Comparison of ENCODE assay signal across 9 mouse cellular contexts in genomic region chr3:96327647-96328046, GRCm38 (mm10). TPM values are rescaled to one million over a fixed set of nuclear protein-coding genes. Genes with fewer than 3 reads are reported as not detected.
DNase-seq lines count a peak whose midpoint lies in the region; ATAC-seq and TF ChIP-seq lines count a peak whose summit lies in the region.
"Had no signal": no experiment of that assay in that cellular context is flagged by ENCODE, and none has a peak within 500 bp of the region (broad histone marks: within the 10 kb centered on the region; RNA-seq: fewer than 3 reads in every experiment).

No protein-coding gene starts in this region.

- peaks cover 83% of the 10 kb centered on the region for H3K27me3 ChIP-seq in heart, embryonic 13.5 days (replicated peaks)
- H3K27me3 ChIP-seq in hindbrain, embryonic 16.5 days (replicated peaks; ENCODE audit: control insufficient read depth, insufficient read depth, low read length) = peaks cover 66% of the 10 kb centered on the region
- peaks cover 74% of the 10 kb centered on the region for H3K27me3 ChIP-seq in midbrain, postnatal 0 days (ENCODE audit: insufficient read depth, low read length)

- no peak for TF ChIP-seq CTCF in midbrain, postnatal 0 days (IDR thresholded peaks at IDR 0.05)

- no peak overlapping the region for H3K27ac ChIP-seq in heart, embryonic 13.5 days (replicated peaks)
- no peak overlapping the region for H3K27ac ChIP-seq in hindbrain, embryonic 16.5 days (ENCODE audit: low read depth, low read length)
- H3K27ac ChIP-seq in midbrain, postnatal 0 days (ENCODE audit: low read depth, low read length) = no peak overlapping the region

- no peaks in the 10 kb centered on the region for H3K9me3 ChIP-seq in heart, embryonic 13.5 days
- no peaks in the 10 kb centered on the region for H3K9me3 ChIP-seq in hindbrain, embryonic 16.5 days (ENCODE audit: control insufficient read depth, low read length)
- H3K9me3 ChIP-seq in midbrain, postnatal 0 days (ENCODE audit: low read length) = no peaks in the 10 kb centered on the region

- peak overlapping the region; percentile 80 for H3K9ac ChIP-seq in heart, embryonic 13.5 days
- no peak overlapping the region for H3K9ac ChIP-seq in hindbrain, embryonic 16.5 days (ENCODE audit: low read depth, low read length)
- H3K9ac ChIP-seq in midbrain, postnatal 0 days (replicated peaks; ENCODE audit: low read length, poor library complexity, severe bottlenecking) = no peak overlapping the region

- peaks cover 15% of the 10 kb centered on the region for H3K4me1 ChIP-seq in heart, embryonic 13.5 days
- no peaks in the 10 kb centered on the region; the same call in 1 of the 2 replicates for H3K4me1 ChIP-seq in hindbrain, embryonic 16.5 days (ENCODE audit: control insufficient read depth, insufficient read depth, low read depth, low read length)
- H3K4me1 ChIP-seq in midbrain, postnatal 0 days (ENCODE audit: insufficient read depth, low read length) = no peaks in the 10 kb centered on the region

- WGBS in heart, embryonic 13.5 days = 0% methylated on average over 17 of the region's 18 CpGs
- WGBS in hindbrain, embryonic 16.5 days = 0% methylated on average over 11 of the region's 18 CpGs
- WGBS in midbrain, postnatal 0 days = 1% methylated on average over 13 of the region's 18 CpGs

- H3K36me3 ChIP-seq in heart, embryonic 13.5 days = no peaks in the 10 kb centered on the region
- no peaks in the 10 kb centered on the region for H3K36me3 ChIP-seq in hindbrain, embryonic 16.5 days (ENCODE audit: control insufficient read depth, insufficient read depth, low read length)
- H3K36me3 ChIP-seq in midbrain, postnatal 0 days (ENCODE audit: insufficient read depth, low read length) = no peaks in the 10 kb centered on the region

- intact Hi-C loops in left cerebral cortex, postnatal 25 days (cut with DNase I) = loop anchor here (5.0 to 10.0 kb wide), 2 partner anchors 115 to 147 kb away; no protein-coding TSS in a partner anchor

- DNase-seq in heart, adult 8-10 months (ENCODE audit: low spot score) = no peak
- DNase-seq in R1 (ENCODE audit: low read depth, low spot score) = peak; percentile 75
- DNase-seq in midbrain, postnatal 0 days (ENCODE audit: low spot score) = no peak
- no peak for DNase-seq in left cerebral cortex, postnatal 25 days (ENCODE audit: low spot score in 2 of 2)
- no peak for DNase-seq in thymus, adult 18-20 months

- H3K4me3 ChIP-seq in heart, embryonic 13.5 days = peak overlapping the region; percentile 52
- peak overlapping the region; percentile 29 for H3K4me3 ChIP-seq in hindbrain, embryonic 16.5 days (ENCODE audit: low read length)
- H3K4me3 ChIP-seq in midbrain, postnatal 0 days (ENCODE audit: low read depth, low read length) = peak overlapping the region; percentile 22; the same call in 1 of the 2 replicates

- peak overlapping the region; percentile 73 for H3K4me2 ChIP-seq in heart, embryonic 13.5 days
- peak overlapping the region; percentile 54 for H3K4me2 ChIP-seq in hindbrain, embryonic 16.5 days (ENCODE audit: low read length)
- peak overlapping the region; percentile 29; the same call in 1 of the 2 replicates for H3K4me2 ChIP-seq in midbrain, postnatal 0 days (ENCODE audit: low read depth, low read length, poor library complexity, severe bottlenecking)

- 0 out of 2 replicates have a peak, but pooled peaks have one; percentile 10 for ATAC-seq in heart, embryonic 13.5 days (ENCODE audit: extremely low read depth, insufficient number of reproducible peaks, low FRiP score, low TSS enrichment)
- ATAC-seq in hindbrain, embryonic 16.5 days = peak; percentile 40; the same call in 1 of the 2 replicates
- no peak for ATAC-seq in midbrain, postnatal 0 days (ENCODE audit: low FRiP score)
- ATAC-seq in CD4-positive, CD25-positive, alpha-beta regulatory T cell, adult 4 months = no peak

RNA-seq across cellular contexts. Expression of gene Fcgr1, which starts 33.9 kb away (rescaled TPM):
- polyA plus RNA-seq in heart, embryonic 13.5 days (2015; fragmentation: Nextera tagmentation; extraction: Ambion mirVana) = 1.3 and 1.5 TPM in 2 replicates
- total RNA-seq in heart, adult 8-10 months (2022) = 1 to 10 TPM in 1 of 4 experiments, under 1 TPM in 3; 0.38 to 1.1 (median 0.66) TPM
- polyA plus RNA-seq in hindbrain, embryonic 16.5 days (2015; fragmentation: Nextera tagmentation; extraction: Ambion mirVana) = 1.7 and 2.3 TPM in 2 replicates
- 0.60 and 1.3 TPM in 2 replicates for total RNA-seq in midbrain, postnatal 0 days (2014; rRNA removed)
- 1.5 TPM in 2 replicates for polyA plus RNA-seq in midbrain, postnatal 0 days (2015; fragmentation: Nextera tagmentation; extraction: Ambion mirVana)
- total RNA-seq in left cerebral cortex, postnatal 25 days (2021) = 1 to 10 TPM; 2.3 to 2.8 TPM
- under 1 TPM in 1 of 2 experiments, not detected in 1; 0.46 TPM for polyA plus RNA-seq in CD4-positive, CD25-positive, alpha-beta regulatory T cell, adult 4 months (2017; shearing (Covaris generic))

RNA-seq across cellular contexts. Expression of gene Hist2h2bb, which starts 58.1 kb away (rescaled TPM):
- 3.3 and 5.9 TPM in 2 replicates for polyA plus RNA-seq in heart, embryonic 13.5 days (2015; fragmentation: Nextera tagmentation; extraction: Ambion mirVana)
- 10 to 100 TPM; 28.0 to 42.3 (median 33.7) TPM for total RNA-seq in heart, adult 8-10 months (2022)
- polyA plus RNA-seq in hindbrain, embryonic 16.5 days (2015; fragmentation: Nextera tagmentation; extraction: Ambion mirVana) = 1.5 and 2.1 TPM in 2 replicates
- 162 and 343 TPM in 2 replicates for total RNA-seq in midbrain, postnatal 0 days (2014; rRNA removed)
- 1.0 and 1.7 TPM in 2 replicates for polyA plus RNA-seq in midbrain, postnatal 0 days (2015; fragmentation: Nextera tagmentation; extraction: Ambion mirVana)
- total RNA-seq in left cerebral cortex, postnatal 25 days (2021) = 100 to 1,000 TPM; 102 to 120 TPM
- 1 to 10 TPM; 6.3 to 8.4 TPM for polyA plus RNA-seq in CD4-positive, CD25-positive, alpha-beta regulatory T cell, adult 4 months (2017; shearing (Covaris generic))
- polyA plus RNA-seq: urinary bladder, adult 2 months had no signal

RNA-seq across cellular contexts. Expression of gene Hist2h3b, which starts 59.2 kb away (rescaled TPM):
- 28.3 and 29.4 TPM in 2 replicates for polyA plus RNA-seq in heart, embryonic 13.5 days (2015; fragmentation: Nextera tagmentation; extraction: Ambion mirVana)
- total RNA-seq in heart, adult 8-10 months (2022) = 10 to 100 TPM; 12.2 to 24.7 (median 15.9) TPM
- polyA plus RNA-seq in hindbrain, embryonic 16.5 days (2015; fragmentation: Nextera tagmentation; extraction: Ambion mirVana) = 8.1 and 8.4 TPM in 2 replicates
- total RNA-seq in midbrain, postnatal 0 days (2014; rRNA removed) = 684 and 1,135 TPM in 2 replicates
- polyA plus RNA-seq in midbrain, postnatal 0 days (2015; fragmentation: Nextera tagmentation; extraction: Ambion mirVana) = 6.2 and 8.3 TPM in 2 replicates
- total RNA-seq in left cerebral cortex, postnatal 25 days (2021) = 10 to 100 TPM; 41.5 to 49.1 TPM
- 1 to 10 TPM; 7.4 to 9.9 TPM for polyA plus RNA-seq in CD4-positive, CD25-positive, alpha-beta regulatory T cell, adult 4 months (2017; shearing (Covaris generic))

Comparison
In these comparisons a context has a peak if more than half of its experiments do, and no peak if none do; other contexts are left out.
1. ATAC-seq: peak in heart, embryonic 13.5 days (single experiment) and hindbrain, embryonic 16.5 days (single experiment); none in midbrain, postnatal 0 days (single experiment) and CD4-positive, CD25-positive, alpha-beta regulatory T cell, adult 4 months (single experiment).
2. Peak in every context shown above with its lines, with median percentiles within 50 percentile points of each other: H3K4me2 ChIP-seq and H3K4me3 ChIP-seq.